Mouse (Mus musculus): ENCODE measurements at regions not wholly inside any gene's neighbourhood (a gene's known extent, or its start where the extent isn't known, plus 50 kb on each side); places are given as distances from the start of the nearest gene placed in this dataset.
A peak's percentile ranks its signal among the peaks of the same experiment; 100 is the strongest.
"Not testable (repeated sequence)": the region's sequence is repeated elsewhere in the genome, so short reads cannot be mapped to it uniquely, and the experiment has no call there.

DNA sequence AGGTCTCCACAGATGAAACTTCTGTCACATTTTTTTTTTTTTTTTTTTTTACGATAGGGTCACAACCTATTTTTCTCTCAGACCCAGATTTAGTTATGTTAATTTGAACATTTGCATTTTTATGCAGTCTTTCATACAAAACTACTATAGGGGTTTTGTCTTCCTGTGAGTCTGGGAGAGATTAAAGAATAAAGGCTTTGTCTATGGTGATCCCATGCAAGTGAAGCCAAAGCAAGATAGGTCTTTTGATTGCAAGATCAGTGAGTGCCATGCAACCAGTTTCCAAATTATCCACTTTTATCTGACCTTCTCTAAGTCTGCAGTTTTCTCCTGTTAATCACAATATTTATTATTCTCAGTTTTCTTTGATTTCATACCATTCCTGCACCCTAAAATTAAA is 234.7 kb downstream of the Kif2b start:
- Histone ChIP-seq H3K4me2 (ENCODE audit: low read depth) (no peak overlapping the region), H3K9ac (ENCODE audit: low read length) (no peak overlapping the region), H3K36me3 (ENCODE audit: control insufficient read depth, insufficient read depth, low read length) (no peaks in the 10 kb centered on the region), H3K4me1 (ENCODE audit: control insufficient read depth, insufficient read depth, low read length) (no peaks in the 10 kb centered on the region), H3K27me3 (ENCODE audit: control insufficient read depth, insufficient read depth, low read length) (no peaks in the 10 kb centered on the region), H3K27ac (ENCODE audit: low read depth, low read length) (no peak overlapping the region), H3K9me3 (ENCODE audit: control insufficient read depth, low read length) (no peaks in the 10 kb centered on the region), H3K4me3 (ENCODE audit: low read depth, low read length) (no peak overlapping the region)
- ATAC-seq (ENCODE audit: insufficient read depth, low FRiP score, low TSS enrichment) (no peak), DNase-seq (ENCODE audit: low spot score) (no peak)
- WGBS = 70% methylated on average over 1 of the region's 1 CpGs

DNA sequence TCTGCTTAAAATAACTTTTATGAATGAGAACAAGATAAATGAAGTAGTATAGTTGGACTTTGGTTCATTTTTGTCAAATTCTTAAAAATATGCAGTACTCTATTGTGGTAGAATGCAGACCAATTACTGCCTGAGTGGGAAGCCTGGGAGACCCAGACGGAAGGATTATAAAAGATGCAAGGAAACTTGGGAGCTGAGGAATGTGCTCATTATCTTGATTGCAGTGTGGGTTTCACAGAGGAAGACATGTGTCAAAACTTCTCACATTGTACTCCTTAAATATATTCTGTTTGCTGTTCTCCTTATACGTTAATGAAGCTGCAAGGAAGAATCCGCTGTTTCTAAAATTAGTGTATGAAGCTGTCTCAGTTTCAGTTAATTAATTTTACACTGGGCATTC is 244.3 kb downstream of the Kif2b start:
- no peaks in the 10 kb centered on the region for H3K27me3 ChIP-seq (ENCODE audit: control insufficient read depth, insufficient read depth, low read length)
- no peak for ATAC-seq (ENCODE audit: insufficient read depth, low FRiP score, low TSS enrichment)
- H3K9me3 ChIP-seq (ENCODE audit: control insufficient read depth, low read length) = no peaks in the 10 kb centered on the region
- H3K4me3 ChIP-seq (ENCODE audit: low read depth, low read length) = no peak overlapping the region
- 86% methylated on average over 3 of the region's 3 CpGs for WGBS
- no peaks in the 10 kb centered on the region for H3K36me3 ChIP-seq (ENCODE audit: control insufficient read depth, insufficient read depth, low read length)
- no peaks in the 10 kb centered on the region for H3K4me1 ChIP-seq (ENCODE audit: control insufficient read depth, insufficient read depth, low read length)
- DNase-seq (ENCODE audit: low spot score) = no peak
- H3K4me2 ChIP-seq (ENCODE audit: low read depth) = no peak overlapping the region
- no peak overlapping the region for H3K9ac ChIP-seq (ENCODE audit: low read length)
- H3K27ac ChIP-seq (ENCODE audit: low read depth, low read length) = no peak overlapping the region

DNA sequence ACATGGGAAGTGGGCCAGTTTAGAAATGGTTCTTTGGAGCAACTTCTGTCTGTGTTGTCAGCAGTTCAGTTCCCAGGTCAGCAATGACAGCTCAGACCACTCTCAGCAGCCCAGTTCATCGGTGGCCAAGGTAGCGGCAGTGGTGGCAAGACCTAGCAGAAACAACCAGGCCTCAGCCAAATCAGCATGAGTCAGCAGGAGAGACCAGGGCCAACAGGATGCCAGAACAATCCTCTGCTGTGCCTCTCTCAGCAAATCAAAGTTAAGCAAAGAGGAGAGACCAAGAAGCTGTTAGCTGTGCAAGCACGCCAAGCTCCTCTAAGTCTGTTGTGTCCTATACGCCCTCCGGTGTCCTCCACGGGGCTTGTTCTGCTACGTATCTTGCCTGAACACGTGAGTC is 249.8 kb downstream of the Kif2b start:
- Histone ChIP-seq H3K27ac (ENCODE audit: low read depth, low read length) (no peak overlapping the region), H3K4me3 (ENCODE audit: low read depth, low read length) (no peak overlapping the region), H3K27me3 (ENCODE audit: control insufficient read depth, insufficient read depth, low read length) (no peaks in the 10 kb centered on the region), H3K4me2 (ENCODE audit: low read depth) (no peak overlapping the region), H3K9me3 (ENCODE audit: control insufficient read depth, low read length) (no peaks in the 10 kb centered on the region), H3K4me1 (ENCODE audit: control insufficient read depth, insufficient read depth, low read length) (no peaks in the 10 kb centered on the region), H3K9ac (ENCODE audit: low read length) (no peak overlapping the region), H3K36me3 (ENCODE audit: control insufficient read depth, insufficient read depth, low read length) (no peaks in the 10 kb centered on the region)
- WGBS = 89% methylated on average over 8 of the region's 8 CpGs
- DNase-seq (ENCODE audit: low spot score) (no peak), ATAC-seq (ENCODE audit: insufficient read depth, low FRiP score, low TSS enrichment) (no peak)

DNA sequence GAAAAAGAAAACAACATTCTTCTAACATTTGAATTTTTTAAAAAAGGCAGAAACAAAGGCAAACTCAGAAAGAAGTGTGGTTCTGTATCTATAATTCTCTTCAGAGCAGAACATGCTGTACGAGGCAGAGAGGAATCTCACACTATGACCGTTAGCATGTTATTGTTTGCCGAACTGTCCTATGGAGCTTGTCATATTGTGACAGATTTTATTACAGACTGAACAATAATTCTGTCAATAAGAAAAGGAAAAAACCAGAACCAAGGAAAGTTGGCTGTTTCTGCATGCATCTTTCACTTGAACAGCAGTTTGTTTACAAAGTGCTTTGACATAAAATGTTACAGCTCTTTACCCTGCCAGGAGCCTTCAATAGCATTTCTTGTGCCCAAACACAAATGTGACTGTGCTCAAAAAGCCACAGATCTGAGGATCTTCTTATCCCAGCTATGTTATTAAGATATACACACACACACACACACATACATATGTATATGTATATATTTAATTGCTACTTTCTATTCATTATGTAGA is 267.1 kb downstream of the Kif2b start:
- Histone ChIP-seq H3K27ac (ENCODE audit: low read depth, low read length) (no peak overlapping the region), H3K9me3 (ENCODE audit: control insufficient read depth, low read length) (no peaks in the 10 kb centered on the region), H3K36me3 (ENCODE audit: control insufficient read depth, insufficient read depth, low read length) (no peaks in the 10 kb centered on the region), H3K27me3 (ENCODE audit: control insufficient read depth, insufficient read depth, low read length) (no peaks in the 10 kb centered on the region), H3K4me3 (ENCODE audit: low read depth, low read length) (no peak overlapping the region), H3K4me1 (ENCODE audit: control insufficient read depth, insufficient read depth, low read length) (no peaks in the 10 kb centered on the region), H3K4me2 (ENCODE audit: low read depth) (no peak overlapping the region), H3K9ac (ENCODE audit: low read length) (no peak overlapping the region)
- ATAC-seq (ENCODE audit: insufficient read depth, low FRiP score, low TSS enrichment) = no peak
- WGBS = 57% methylated on average over 3 of the region's 3 CpGs
- no peak for DNase-seq (ENCODE audit: low spot score)

DNA sequence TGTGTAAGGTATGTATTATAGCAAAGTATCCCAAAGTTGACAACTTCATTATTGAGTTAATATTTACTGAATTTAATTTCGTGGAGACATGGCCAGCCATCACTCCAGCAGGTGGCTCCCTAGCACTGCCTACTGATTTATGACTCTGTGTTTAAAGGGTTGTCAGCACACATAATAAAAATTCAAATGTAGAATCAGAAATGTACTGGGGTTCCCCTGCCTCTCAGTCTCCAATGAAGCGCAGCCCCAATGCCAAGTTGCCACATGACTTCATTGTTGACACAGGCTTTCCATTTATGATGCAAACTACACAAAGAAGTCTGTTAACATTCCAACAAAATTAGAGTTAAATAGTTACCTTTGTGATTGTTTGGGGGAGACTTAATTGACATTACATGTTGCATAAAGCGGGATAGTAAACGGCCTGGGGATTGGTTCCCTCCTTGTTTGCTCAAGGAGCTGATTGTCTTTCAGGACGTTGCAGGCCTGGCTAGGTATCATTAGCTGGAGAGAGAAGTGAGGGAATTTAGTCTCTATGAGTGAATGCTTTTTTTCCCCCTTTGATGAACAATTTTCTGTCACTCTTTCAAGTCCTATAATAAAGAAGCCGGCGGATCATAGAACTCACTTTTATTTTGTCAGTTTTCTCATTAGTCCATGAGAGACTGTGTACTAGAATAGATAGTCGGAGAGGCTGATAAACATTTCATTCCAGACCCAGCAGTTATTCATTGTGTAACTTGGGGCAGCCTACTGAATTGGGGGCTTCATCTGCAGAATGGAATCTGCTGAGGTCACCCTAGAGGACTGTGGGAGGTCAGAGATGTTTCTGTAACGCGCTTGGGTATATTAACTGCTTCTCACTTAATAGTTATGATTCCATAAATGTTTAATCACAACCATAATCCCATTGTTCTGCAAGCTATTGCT is 287.9 kb downstream of the Kif2b start:
- Histone ChIP-seq H3K4me2 (ENCODE audit: low read depth) (no peak overlapping the region), H3K4me3 (ENCODE audit: low read depth, low read length) (no peak overlapping the region), H3K9ac (ENCODE audit: low read length) (no peak overlapping the region), H3K36me3 (ENCODE audit: control insufficient read depth, insufficient read depth, low read length) (no peaks in the 10 kb centered on the region), H3K4me1 (ENCODE audit: control insufficient read depth, insufficient read depth, low read length) (no peaks in the 10 kb centered on the region), H3K27ac (ENCODE audit: low read depth, low read length) (no peak overlapping the region), H3K9me3 (ENCODE audit: control insufficient read depth, low read length) (no peaks in the 10 kb centered on the region), H3K27me3 (ENCODE audit: control insufficient read depth, insufficient read depth, low read length) (no peaks in the 10 kb centered on the region)
- peak; percentile 13 for DNase-seq (ENCODE audit: low spot score)
- no peak for ATAC-seq (ENCODE audit: insufficient read depth, low FRiP score, low TSS enrichment)
- 58% methylated on average over 10 of the region's 10 CpGs for WGBS

DNA sequence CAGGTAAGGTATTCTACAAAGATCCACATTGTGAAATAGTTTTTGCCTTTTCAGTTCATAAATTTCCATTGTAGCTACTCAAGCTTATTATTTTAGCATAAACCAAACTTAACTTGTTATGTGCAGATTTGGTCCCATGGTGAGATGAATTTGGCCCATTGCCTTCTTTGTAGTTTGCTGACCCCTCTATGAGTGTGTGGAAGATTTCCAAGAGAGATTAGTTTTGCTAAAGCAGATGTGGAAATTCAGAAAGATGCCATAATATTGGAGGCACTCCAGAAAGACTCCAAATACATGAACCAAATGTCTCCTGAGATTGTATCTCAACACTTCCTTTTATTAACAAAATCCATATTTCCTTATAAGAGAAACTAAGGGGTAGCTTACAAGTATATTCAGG is 291.0 kb downstream of the Kif2b start:
- Histone ChIP-seq H3K4me2 (ENCODE audit: low read depth) (no peak overlapping the region), H3K4me1 (ENCODE audit: control insufficient read depth, insufficient read depth, low read length) (no peaks in the 10 kb centered on the region), H3K36me3 (ENCODE audit: control insufficient read depth, insufficient read depth, low read length) (no peaks in the 10 kb centered on the region), H3K9me3 (ENCODE audit: control insufficient read depth, low read length) (no peaks in the 10 kb centered on the region), H3K27me3 (ENCODE audit: control insufficient read depth, insufficient read depth, low read length) (no peaks in the 10 kb centered on the region), H3K9ac (ENCODE audit: low read length) (no peak overlapping the region), H3K27ac (ENCODE audit: low read depth, low read length) (no peak overlapping the region), H3K4me3 (ENCODE audit: low read depth, low read length) (no peak overlapping the region)
- ATAC-seq (ENCODE audit: insufficient read depth, low FRiP score, low TSS enrichment) (no peak), DNase-seq (ENCODE audit: low spot score) (no peak)

DNA sequence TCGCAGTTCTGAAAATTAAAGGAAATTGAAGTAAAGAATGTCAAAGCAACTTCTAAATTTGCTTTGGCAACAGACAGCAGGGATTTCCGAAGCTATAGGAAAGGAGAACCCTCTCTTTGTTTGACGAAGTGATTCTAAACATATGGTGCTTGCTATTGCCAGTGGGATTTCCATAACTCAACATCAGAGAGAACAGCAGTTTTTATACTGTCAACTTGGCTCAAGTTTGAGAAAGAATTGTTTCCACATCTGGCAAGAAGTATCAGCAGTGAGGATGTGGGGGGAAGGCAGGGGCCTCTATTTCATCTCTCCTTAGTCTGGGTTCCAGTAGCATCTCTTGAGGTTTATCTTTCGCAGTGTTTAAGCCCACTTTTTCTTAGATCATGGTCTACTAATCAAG is 315.1 kb downstream of the Kif2b start:
- WGBS = 59% methylated on average over 4 of the region's 4 CpGs
- H3K4me3 ChIP-seq (ENCODE audit: low read depth, low read length) = no peak overlapping the region
- H3K9me3 ChIP-seq (ENCODE audit: control insufficient read depth, low read length) = no peaks in the 10 kb centered on the region
- H3K27me3 ChIP-seq (ENCODE audit: control insufficient read depth, insufficient read depth, low read length) = no peaks in the 10 kb centered on the region
- DNase-seq (ENCODE audit: low spot score) = no peak
- no peaks in the 10 kb centered on the region for H3K36me3 ChIP-seq (ENCODE audit: control insufficient read depth, insufficient read depth, low read length)
- no peaks in the 10 kb centered on the region for H3K4me1 ChIP-seq (ENCODE audit: control insufficient read depth, insufficient read depth, low read length)
- H3K9ac ChIP-seq (ENCODE audit: low read length) = no peak overlapping the region
- no peak for ATAC-seq (ENCODE audit: insufficient read depth, low FRiP score, low TSS enrichment)
- no peak overlapping the region for H3K27ac ChIP-seq (ENCODE audit: low read depth, low read length)
- no peak overlapping the region for H3K4me2 ChIP-seq (ENCODE audit: low read depth)

DNA sequence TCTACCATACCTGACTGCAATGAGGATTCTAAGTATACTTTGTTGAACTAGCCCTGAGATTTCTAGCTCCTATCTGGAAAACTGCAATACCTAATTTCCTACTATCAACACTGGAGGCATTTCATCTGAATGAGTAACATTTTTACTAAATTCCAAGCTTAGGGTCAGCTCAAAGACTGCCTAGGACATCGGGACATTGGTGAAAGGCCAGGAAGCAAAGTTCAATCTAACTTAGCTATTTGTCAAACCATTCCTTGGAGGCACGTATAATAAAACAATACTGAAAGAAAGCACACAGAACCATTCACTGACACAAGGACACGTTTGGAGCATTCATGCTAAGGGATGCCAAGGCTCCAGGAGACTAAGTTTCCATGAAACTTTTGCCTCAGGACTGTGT is 335.3 kb downstream of the Kif2b start:
- H3K9me3 ChIP-seq (ENCODE audit: control insufficient read depth, low read length); H3K27me3 ChIP-seq (ENCODE audit: control insufficient read depth, insufficient read depth, low read length); H3K36me3 ChIP-seq (ENCODE audit: control insufficient read depth, insufficient read depth, low read length); H3K4me1 ChIP-seq (ENCODE audit: control insufficient read depth, insufficient read depth, low read length); H3K27ac ChIP-seq (ENCODE audit: low read depth, low read length); H3K4me3 ChIP-seq (ENCODE audit: low read depth, low read length); ATAC-seq (ENCODE audit: insufficient read depth, low FRiP score, low TSS enrichment); DNase-seq (ENCODE audit: low spot score); H3K9ac ChIP-seq (ENCODE audit: low read length); H3K4me2 ChIP-seq (ENCODE audit: low read depth): not testable (repeated sequence)
- 71% methylated on average over 3 of the region's 3 CpGs for WGBS

DNA sequence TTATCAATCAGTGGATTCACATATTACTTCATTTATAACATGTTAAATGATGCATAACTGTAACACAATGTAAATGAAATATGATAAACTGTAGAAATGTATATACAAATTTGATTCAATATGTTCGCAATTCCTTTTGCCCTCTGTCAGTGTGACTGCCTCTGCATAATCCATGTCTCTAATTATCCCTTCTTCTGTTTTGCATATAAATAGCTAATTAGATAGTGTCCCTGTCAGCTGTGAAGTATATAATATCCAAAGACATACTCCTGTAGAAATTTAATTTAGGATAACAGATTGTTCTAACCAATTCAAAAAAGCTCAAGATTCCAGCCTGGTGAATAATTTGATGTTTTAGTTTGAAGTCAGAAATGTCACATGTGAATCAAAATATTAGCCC is 361.2 kb downstream of the Kif2b start:
- Histone ChIP-seq H3K9ac (ENCODE audit: low read length) (no peak overlapping the region), H3K27me3 (ENCODE audit: control insufficient read depth, insufficient read depth, low read length) (no peaks in the 10 kb centered on the region), H3K4me3 (ENCODE audit: low read depth, low read length) (no peak overlapping the region), H3K4me1 (ENCODE audit: control insufficient read depth, insufficient read depth, low read length) (no peaks in the 10 kb centered on the region), H3K36me3 (ENCODE audit: control insufficient read depth, insufficient read depth, low read length) (no peaks in the 10 kb centered on the region), H3K9me3 (ENCODE audit: control insufficient read depth, low read length) (no peaks in the 10 kb centered on the region), H3K4me2 (ENCODE audit: low read depth) (no peak overlapping the region), H3K27ac (ENCODE audit: low read depth, low read length) (no peak overlapping the region)
- ATAC-seq (ENCODE audit: insufficient read depth, low FRiP score, low TSS enrichment) = no peak
- WGBS = 85% methylated on average over 1 of the region's 1 CpGs
- no peak for DNase-seq (ENCODE audit: low spot score)
